ENCODE assay signal across 25 mouse cellular contexts in genomic region chr4:58745583-58746222, GRCm38 (mm10). TPM values are rescaled to one million over a fixed set of nuclear protein-coding genes. Genes with fewer than 3 reads are reported as not detected.
DNase-seq lines count a peak whose midpoint lies in the region; ATAC-seq and TF ChIP-seq lines count a peak whose summit lies in the region.
"Had no signal": no experiment of that assay in that cellular context is flagged by ENCODE, and none has a peak within 500 bp of the region (broad histone marks: within the 10 kb centered on the region; RNA-seq: fewer than 3 reads in every experiment).

No protein-coding gene starts in this region.

- H3K4me1 ChIP-seq in intestine, embryonic 16.5 days (ENCODE audit: control insufficient read depth, insufficient read depth, low read length) = no peaks in the 10 kb centered on the region
- H3K4me1 ChIP-seq in small intestine, adult 2 months (ENCODE audit: control insufficient read depth, insufficient read depth, insufficient read length, low read length) = peaks cover 4% of the 10 kb centered on the region; the same call in 1 of the 2 replicates
- H3K4me1 ChIP-seq: heart, embryonic 15.5 days; liver, embryonic 13.5 days; neural tube, embryonic 12.5 days had no signal

- no peak overlapping the region for H3K9ac ChIP-seq in intestine, embryonic 16.5 days (ENCODE audit: low read depth, low read length)
- H3K9ac ChIP-seq: embryonic facial prominence, embryonic 13.5 days; forebrain, embryonic 15.5 days; heart, embryonic 15.5 days; limb, embryonic 13.5 days; liver, embryonic 13.5 days; lung, embryonic 15.5 days; neural tube, embryonic 12.5 days had no signal

- H3K36me3 ChIP-seq in intestine, embryonic 16.5 days (ENCODE audit: control insufficient read depth, insufficient read depth, low read length) = no peaks in the 10 kb centered on the region
- no peaks in the 10 kb centered on the region for H3K36me3 ChIP-seq in small intestine, adult 2 months (ENCODE audit: control insufficient read depth, insufficient read depth, low read length)
- H3K36me3 ChIP-seq: embryonic facial prominence, embryonic 13.5 days; forebrain, embryonic 15.5 days; heart, embryonic 15.5 days; limb, embryonic 13.5 days; liver, embryonic 13.5 days; lung, embryonic 15.5 days; midbrain, embryonic 10.5 days; neural tube, embryonic 12.5 days had no signal

- peak; percentile 97 for ATAC-seq in intestine, embryonic 16.5 days
- ATAC-seq in megakaryocyte-erythroid progenitor cell, adult 5-6 weeks (replicated peaks; ENCODE audit: low FRiP score, low TSS enrichment, poor library complexity, severe bottlenecking) = no peak
- ATAC-seq: forebrain, embryonic 15.5 days; hindbrain, embryonic 16.5 days had no signal

- TF ChIP-seq POLR2A in small intestine, adult 2 months (IDR thresholded peaks at IDR 0.05; ENCODE audit: low read depth, low read length) = no peak

- 0 out of 2 replicates have a peak overlapping the region, but pooled peaks have one; percentile 23 for H3K27ac ChIP-seq in intestine, embryonic 16.5 days (ENCODE audit: low read length)
- H3K27ac ChIP-seq in small intestine, adult 2 months (ENCODE audit: insufficient read depth, low read depth, low read length) = peak overlapping the region; percentile 41; the same call in 1 of the 2 replicates
- H3K27ac ChIP-seq: embryonic facial prominence, embryonic 13.5 days; forebrain, embryonic 15.5 days; heart, embryonic 15.5 days; layer of hippocampus, adult 2 months; limb, embryonic 13.5 days; liver, embryonic 13.5 days; lung, embryonic 15.5 days; midbrain, embryonic 10.5 days; neural tube, embryonic 12.5 days had no signal

- WGBS in intestine, embryonic 16.5 days = 59% methylated on average over 7 of the region's 7 CpGs
- WGBS in small intestine, adult 2 months = 33% methylated on average over 7 of the region's 7 CpGs

- no peak for TF ChIP-seq CTCF in small intestine, adult 2 months (IDR thresholded peaks at IDR 0.05; ENCODE audit: extremely low read depth, insufficient read length, insufficient replicate concordance, low read depth, low read length)

- DNase-seq in 3T3-L1 (ENCODE audit: low read depth, low spot score) (peak; percentile 50), 416B (ENCODE audit: low read depth) (peak; percentile 34)
- no peak for DNase-seq in spleen, postnatal 10 days (ENCODE audit: low spot score in 2 of 2)
- no peak for DNase-seq in layer of hippocampus, adult 9-11 months
- DNase-seq: cerebellum, adult 9-10 months; gastrocnemius, postnatal 14 days; heart, adult 18-20 months; kidney, adult 2 months; kidney, postnatal 10 days; liver, embryonic 13.5 days; right cerebral cortex, adult 18-20 months had no signal

- H3K27me3 ChIP-seq in intestine, embryonic 16.5 days (replicated peaks; ENCODE audit: control insufficient read depth, insufficient read depth, low read length) = no peaks in the 10 kb centered on the region
- no peaks in the 10 kb centered on the region for H3K27me3 ChIP-seq in small intestine, adult 2 months (ENCODE audit: control insufficient read depth, insufficient read depth, low read length)
- H3K27me3 ChIP-seq: embryonic facial prominence, embryonic 13.5 days; forebrain, embryonic 15.5 days; heart, embryonic 15.5 days; limb, embryonic 13.5 days; liver, embryonic 13.5 days; lung, embryonic 15.5 days; neural tube, embryonic 12.5 days had no signal

- H3K4me2 ChIP-seq in intestine, embryonic 16.5 days (ENCODE audit: low read depth, low read length) = no peak overlapping the region
- H3K4me2 ChIP-seq: embryonic facial prominence, embryonic 13.5 days; forebrain, embryonic 15.5 days; heart, embryonic 15.5 days; limb, embryonic 13.5 days; liver, embryonic 13.5 days; lung, embryonic 15.5 days; neural tube, embryonic 12.5 days had no signal

- no peak overlapping the region for H3K4me3 ChIP-seq in intestine, embryonic 16.5 days (ENCODE audit: low read length)
- no peak overlapping the region for H3K4me3 ChIP-seq in small intestine, adult 2 months (ENCODE audit: low read depth, low read length)
- H3K4me3 ChIP-seq: embryonic facial prominence, embryonic 13.5 days; forebrain, embryonic 15.5 days; heart, embryonic 15.5 days; layer of hippocampus, adult 2 months; limb, embryonic 13.5 days; liver, embryonic 13.5 days; lung, embryonic 15.5 days; midbrain, embryonic 10.5 days; neural tube, embryonic 12.5 days had no signal

- H3K9me3 ChIP-seq in intestine, embryonic 16.5 days (ENCODE audit: control insufficient read depth, low read length) = no peaks in the 10 kb centered on the region
- H3K9me3 ChIP-seq: embryonic facial prominence, embryonic 13.5 days; forebrain, embryonic 15.5 days; heart, embryonic 15.5 days; limb, embryonic 13.5 days; liver, embryonic 13.5 days; lung, embryonic 15.5 days; midbrain, embryonic 10.5 days; neural tube, embryonic 12.5 days had no signal

RNA-seq across cellular contexts. Expression of gene Olfr267, which starts 41.8 kb away (rescaled TPM):
- polyA plus RNA-seq in intestine, embryonic 16.5 days (2015; fragmentation: Nextera tagmentation; extraction: Ambion mirVana) = not detected in 2 replicates
- polyA plus RNA-seq in small intestine, adult 2 months (2012; rRNA removed) = not detected in 2 replicates
- total RNA-seq in megakaryocyte-erythroid progenitor cell, adult 5-6 weeks (2014; fragmentation: Nextera tagmentation) = not detected in 2 replicates
- total RNA-seq in megakaryocyte-erythroid progenitor cell, adult 5-6 weeks (2017) = 0.27 and 2.0 TPM in 2 replicates
- total RNA-seq: heart, adult 18-20 months; MEL; monocyte, adult 5-6 weeks had no signal
- polyA plus RNA-seq: hindbrain, embryonic 16.5 days; kidney, adult 2 months; limb, embryonic 13.5 days; liver, embryonic 13.5 days; lung, embryonic 15.5 days; midbrain, embryonic 10.5 days; neural tube, embryonic 12.5 days had no signal

Comparison
In these comparisons a context has a peak if more than half of its experiments do, and no peak if none do; other contexts are left out.
1. DNase-seq: peak in 3T3-L1 (single experiment) and 416B (single experiment); none in spleen, postnatal 10 days (0 of 2) and layer of hippocampus, adult 9-11 months (single experiment).